Mouse (Mus musculus): ENCODE measurements at regions not wholly inside any gene's neighbourhood (a gene's known extent, or its start where the extent isn't known, plus 50 kb on each side); places are given as distances from the start of the nearest gene placed in this dataset.

DNA sequence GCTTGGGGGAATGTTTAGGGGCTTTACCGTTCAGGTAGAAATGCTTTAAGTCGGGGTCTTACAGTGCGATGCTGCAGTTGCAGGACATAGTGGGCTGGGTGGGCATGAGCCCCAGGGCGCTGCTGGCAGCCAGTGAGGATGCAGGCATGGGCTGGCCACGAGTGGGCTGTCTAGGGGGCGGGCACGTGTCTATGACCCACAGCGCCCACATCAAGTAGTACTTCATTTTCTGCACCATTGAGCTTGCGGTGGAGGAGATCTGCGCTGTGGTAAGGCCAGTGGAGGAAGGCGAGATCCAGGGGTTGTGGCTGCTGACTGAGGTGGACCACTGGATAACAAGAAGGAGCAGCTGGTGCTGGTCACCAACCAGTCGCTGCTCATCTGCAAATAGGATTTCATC is 52.4 kb upstream of the Olfr291 start:
- no peak for DNase-seq

DNA sequence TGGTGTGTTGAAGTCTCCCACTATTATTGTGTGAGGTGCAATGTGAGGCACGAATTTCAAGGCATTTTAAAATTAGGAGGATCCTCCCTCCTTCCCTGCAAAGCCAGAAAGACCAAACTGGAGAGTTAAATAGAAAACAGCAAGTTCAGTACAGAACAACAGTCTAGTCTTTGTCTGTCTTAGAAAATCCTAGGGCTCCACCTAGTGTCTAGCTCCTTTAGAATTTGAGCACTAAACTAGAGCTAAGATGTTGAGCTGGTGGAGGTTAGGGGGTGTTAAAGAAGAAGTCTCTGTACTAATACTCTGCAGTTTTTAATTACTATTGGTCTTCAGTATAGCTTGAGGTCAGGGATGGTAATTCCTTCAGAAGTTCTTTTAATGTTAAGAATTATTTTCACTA is 58.7 kb upstream of the Olfr291 start:
- peak; percentile 42 to 70 for DNase-seq

DNA sequence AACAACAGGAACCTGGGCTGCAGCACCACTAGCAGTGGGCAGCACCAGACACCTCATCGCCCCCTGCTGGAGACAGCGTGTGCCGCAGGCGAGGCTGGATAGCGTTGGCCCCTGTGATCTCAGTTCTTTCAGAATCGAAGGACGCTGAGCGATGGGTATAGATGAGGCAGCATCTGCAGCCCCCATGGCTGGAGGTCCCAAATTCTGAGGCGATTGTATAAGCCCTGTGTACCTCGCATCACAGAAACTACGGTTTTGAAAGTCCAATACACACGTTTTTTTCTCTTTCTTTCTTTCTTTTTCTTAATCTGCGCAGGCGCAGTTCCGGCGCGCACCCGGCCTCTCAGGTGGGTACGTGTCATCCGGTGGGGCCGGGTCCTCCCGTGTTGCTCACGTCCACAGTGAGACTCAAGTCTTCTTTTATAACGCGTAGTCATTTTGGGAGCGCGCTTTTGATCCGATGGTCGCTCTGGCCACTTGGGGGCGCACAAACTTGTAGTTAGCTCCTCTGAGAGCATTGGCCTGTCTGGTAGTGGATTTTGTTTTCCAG is 74.0 kb upstream of the Olfr291 start:
- peak; percentile 96 to 97 for DNase-seq

DNA sequence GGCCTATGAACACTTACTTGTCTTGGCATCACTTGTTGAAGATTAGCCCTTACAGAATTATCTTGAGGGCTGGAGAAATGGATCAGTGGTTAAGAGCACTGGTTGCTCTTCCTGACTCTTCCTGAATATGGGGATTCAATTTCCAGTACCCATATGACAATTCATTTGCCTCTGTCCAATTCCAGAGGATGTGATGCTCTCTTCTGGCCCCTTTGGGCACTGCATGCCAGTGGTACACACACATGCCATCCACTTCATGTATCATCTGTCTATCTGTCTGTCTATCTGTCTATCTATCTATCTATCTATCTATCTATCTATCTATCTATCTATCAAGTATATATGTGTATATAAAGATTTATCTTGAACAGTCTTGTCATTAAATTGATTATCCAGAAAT is 75.7 kb upstream of the Olfr291 start:
- peak; percentile 4 to 10 for DNase-seq

DNA sequence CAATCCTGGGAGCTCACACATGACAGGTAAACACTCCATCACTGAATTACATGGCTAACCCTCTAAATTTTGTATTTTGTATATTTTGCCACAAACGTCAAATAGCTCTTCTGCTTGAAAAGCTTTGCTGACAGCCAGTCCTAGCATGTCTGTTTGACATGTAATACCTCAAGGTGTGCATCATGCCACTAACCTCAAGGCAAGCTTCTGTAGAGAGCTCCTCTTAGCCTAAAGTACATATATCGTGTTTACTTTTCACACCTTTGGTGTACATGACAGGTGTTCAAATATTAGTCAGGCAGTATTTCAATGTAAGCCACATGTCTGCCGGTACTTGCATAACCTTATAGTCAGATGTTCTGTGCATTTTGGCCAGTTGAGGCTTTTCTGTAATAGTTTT is 66.5 kb upstream of the Zfand6 start:
- no peak for DNase-seq

DNA sequence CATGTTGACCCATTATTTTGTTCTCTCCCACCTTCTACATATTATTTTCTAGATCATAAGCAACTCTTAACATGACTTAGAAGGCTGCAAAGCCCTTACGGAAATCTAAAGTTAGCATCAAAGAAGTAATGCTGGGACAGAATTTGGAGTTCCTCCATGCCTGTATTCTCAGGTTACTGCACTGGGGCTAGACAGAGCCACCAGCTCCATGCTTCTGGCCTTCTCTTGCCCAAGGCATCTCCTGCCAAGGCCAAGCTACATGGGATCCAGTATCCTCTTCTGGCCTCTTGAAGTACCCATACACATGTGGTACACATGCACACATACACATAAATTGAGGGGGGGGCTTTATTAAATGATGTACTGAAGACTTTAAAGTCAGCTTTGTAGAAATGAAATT is 63.6 kb upstream of the Zfand6 start:
- no peak for DNase-seq

DNA sequence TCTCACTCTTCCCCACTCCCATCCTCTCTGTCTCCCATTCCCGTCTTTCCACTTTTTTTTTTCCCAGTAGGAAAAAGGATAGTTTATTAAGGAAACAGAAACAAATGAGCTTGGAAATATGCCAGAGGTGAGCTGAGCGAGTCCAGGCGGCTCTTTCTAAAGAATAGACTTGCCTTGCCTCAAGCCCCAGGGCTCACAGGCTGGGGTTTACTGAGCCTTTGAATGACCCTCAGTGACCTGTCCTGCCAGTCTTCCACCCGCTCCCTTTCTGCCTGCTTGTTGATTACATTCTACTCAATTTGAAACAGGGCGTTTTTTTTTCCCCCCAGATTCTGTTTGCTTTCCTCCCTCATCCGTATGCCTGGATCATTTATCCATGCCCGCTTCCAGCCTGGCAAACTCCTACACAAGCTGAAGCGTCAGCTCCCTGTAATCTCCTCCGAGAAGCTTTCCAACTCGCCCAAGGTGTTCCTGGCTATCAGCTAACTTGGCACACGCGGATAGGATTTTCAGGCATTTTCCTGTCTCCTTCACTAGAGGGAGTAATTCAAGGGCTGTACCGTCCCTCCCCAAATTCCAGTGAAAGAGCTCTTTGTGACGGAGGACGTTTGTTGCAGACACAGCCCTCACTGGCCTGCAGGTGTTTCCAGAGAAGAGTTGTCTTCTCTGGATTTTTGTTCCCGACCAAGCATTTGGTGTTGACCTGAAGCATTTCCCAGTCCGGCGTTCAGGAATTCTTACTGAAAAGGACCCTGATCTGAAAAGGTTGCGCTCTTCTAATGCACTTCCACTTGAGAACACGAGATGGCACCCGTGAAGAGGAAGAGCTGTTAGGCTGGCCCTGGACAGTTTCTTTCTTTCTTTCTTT is 59.9 kb upstream of the Zfand6 start:
- DNase-seq, result peak; percentile 86 to 87

DNA sequence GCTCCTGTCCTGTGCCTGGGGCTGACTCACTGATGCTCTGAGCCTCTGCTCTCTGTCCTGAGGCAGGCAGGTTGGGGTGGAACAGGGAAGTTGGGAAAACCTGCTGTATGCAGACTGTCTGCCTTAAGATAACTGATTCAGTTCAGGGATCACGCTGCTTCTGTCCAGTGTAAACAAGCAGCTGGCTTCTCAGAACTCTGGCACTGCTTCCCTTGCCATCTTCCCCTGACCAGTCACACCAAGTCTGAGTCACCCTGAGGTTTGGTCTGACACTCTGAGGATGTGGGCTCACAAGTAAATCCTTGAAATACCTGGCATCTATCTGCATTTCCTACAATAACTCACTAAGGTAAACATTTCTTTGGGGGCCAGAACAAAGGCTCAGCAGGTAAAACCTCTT is 58.1 kb upstream of the Zfand6 start:
- DNase-seq, result no peak

DNA sequence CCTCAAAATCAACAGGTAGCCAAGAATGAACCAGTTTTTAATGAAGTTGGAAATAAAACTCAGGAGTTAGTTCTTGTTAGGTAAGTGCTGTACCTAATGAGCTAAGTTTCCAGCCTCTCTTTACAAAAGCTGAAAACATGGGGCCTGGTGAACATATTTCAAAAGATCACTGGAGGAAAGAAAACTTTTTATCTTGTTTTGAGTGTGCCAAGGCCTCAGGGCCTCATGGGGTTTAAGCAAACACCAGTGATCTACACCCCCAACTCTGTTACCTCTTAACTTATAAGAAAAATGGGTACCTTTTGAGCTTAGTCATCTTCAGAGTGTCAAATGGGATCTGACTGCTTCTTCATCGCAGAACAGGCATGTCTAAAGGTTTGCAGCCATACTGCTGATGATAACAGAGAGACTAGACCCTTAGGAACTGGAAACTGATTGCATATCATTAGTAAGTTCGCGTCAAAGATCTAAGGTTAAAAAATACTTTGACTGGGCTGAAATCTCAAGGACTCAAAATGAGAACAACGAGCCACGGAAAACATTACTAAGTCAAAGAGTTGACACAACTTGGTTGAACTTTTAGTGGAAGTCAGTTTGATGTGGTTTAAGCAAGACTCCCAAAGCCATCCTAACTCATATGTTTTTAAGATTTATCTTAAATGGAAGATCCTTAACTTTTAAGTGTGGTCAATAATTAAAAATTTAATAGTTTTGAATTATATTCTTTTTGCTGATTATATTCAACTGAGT is 54.7 kb upstream of the Zfand6 start:
- DNase-seq, result no peak

DNA sequence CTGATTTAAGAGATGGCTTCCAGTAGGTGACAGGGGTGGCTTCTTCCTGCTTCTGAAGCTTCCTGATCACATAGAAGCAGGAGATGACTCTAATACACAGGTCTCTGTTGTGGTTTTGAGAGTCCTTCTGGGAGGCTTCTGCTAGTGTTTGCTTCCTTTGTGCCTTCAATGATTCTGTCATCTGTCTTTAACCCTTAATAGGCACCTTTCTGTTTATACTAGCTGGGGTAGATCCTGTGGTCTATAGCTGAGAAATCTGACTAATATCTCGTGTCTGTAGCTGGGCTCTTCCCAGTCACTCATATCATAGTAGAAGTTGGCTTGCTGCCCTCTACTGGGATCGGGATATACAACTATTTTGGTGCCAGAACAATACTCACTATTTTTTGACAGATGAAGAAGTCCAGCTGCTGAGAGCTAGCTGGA is 50.2 kb upstream of the Zfand6 start:
- DNase-seq, result peak; percentile 52
